Mouse (Mus musculus): ENCODE measurements at regions not wholly inside any gene's neighbourhood (a gene's known extent, or its start where the extent isn't known, plus 50 kb on each side); places are given as distances from the start of the nearest gene placed in this dataset.

- ATAC-seq (replicated peaks; ENCODE audit: poor library complexity): no peak
Measured at GRCm38 (mm10) chr11:37355074-37355473, 119.3 kb upstream of the Tenm2 start.

- no peak for ATAC-seq (replicated peaks; ENCODE audit: poor library complexity)
Measured at GRCm38 (mm10) chr11:37309691-37310090, 73.9 kb upstream of the Tenm2 start.

GRCm38 (mm10) chr11:37306656-37307055, 70.9 kb upstream of the Tenm2 start:
- ATAC-seq (replicated peaks; ENCODE audit: poor library complexity): no peak

Measured in megakaryocyte progenitor cell, adult 5-6 weeks (primary cell).